In the genomic region with DNA sequence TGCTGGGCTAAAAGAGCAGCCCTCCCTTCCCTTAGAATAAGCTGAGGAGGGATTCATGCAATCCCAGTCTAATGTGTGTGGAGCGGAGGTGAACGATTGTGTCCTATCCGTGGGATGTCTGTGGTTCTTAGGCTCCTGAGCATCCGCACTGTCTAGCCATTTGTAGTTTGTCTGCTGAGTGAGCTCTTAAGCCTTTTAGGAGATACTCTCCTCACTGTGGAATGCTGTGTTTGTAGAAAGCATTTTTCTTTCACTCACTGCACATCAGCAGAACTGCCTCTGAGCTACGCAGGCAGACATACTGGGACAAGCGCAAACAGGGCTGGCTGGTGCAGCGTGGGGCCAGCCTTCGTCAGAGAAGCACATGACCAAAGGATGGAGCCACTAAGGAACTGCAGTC, we compare ENCODE assay signal across 9 mouse cellular contexts.
A peak's percentile ranks its signal among the peaks of the same experiment; 100 is the strongest.
DNase-seq lines count a peak whose midpoint lies in the region; ATAC-seq and TF ChIP-seq lines count a peak whose summit lies in the region.
"Had no signal": no experiment of that assay in that cellular context is flagged by ENCODE, and none has a peak within 500 bp of the region (broad histone marks: within the 10 kb centered on the region; RNA-seq: fewer than 3 reads in every experiment).

No protein-coding gene starts in this region.

- peak overlapping the region; percentile 40; the same call in 1 of the 2 replicates for H3K27ac ChIP-seq in left cerebral cortex, adult 2 months
- H3K27ac ChIP-seq in forebrain, embryonic 16.5 days (ENCODE audit: low read length) = peak overlapping the region; percentile 80
- H3K27ac ChIP-seq: liver, embryonic 15.5 days had no signal

- peak overlapping the region; percentile 41 for H3K4me2 ChIP-seq in forebrain, embryonic 16.5 days (ENCODE audit: low read length)
- H3K4me2 ChIP-seq: liver, embryonic 15.5 days had no signal

- 0 out of 2 replicates have a peak, but pooled peaks cover 6% of the 10 kb centered on the region for H3K4me1 ChIP-seq in forebrain, embryonic 16.5 days (replicated peaks; ENCODE audit: control insufficient read depth, insufficient read depth, low read length)
- H3K4me1 ChIP-seq: liver, embryonic 15.5 days had no signal

- intact Hi-C loops in left cerebral cortex, adult 2 months (cut with DNase I) = no loop called here
- intact Hi-C loops in left cerebral cortex, postnatal 36 days (cut with DNase I) = no loop called here
- intact Hi-C loops in heart, postnatal 14 days (cut with DNase I) = no loop called here

- H3K9ac ChIP-seq in forebrain, embryonic 16.5 days (replicated peaks; ENCODE audit: low read depth, low read length) = peak overlapping the region; percentile 1; the same call in 1 of the 2 replicates
- H3K9ac ChIP-seq: liver, embryonic 15.5 days had no signal

- no peak for TF ChIP-seq CTCF in left cerebral cortex, adult 2 months (IDR thresholded peaks at IDR 0.05)

- WGBS in forebrain, embryonic 16.5 days = 64% methylated on average over 8 of the region's 8 CpGs

- no peaks in the 10 kb centered on the region for H3K36me3 ChIP-seq in forebrain, embryonic 16.5 days (ENCODE audit: control insufficient read depth, insufficient read depth)
- H3K36me3 ChIP-seq: liver, embryonic 15.5 days had no signal

- DNase-seq in left cerebral cortex, adult 2 months (ENCODE audit: extremely low spot score in 1 of 2, low spot score in 2 of 2) = peak in 1 of 2 experiments; percentile 21
- DNase-seq in left cerebral cortex, postnatal 36 days (ENCODE audit: low spot score in 2 of 2) = no peak
- peak; percentile 37 for DNase-seq in brain, embryonic 18.5 days (ENCODE audit: low read depth, low spot score)
- peak; percentile 50 for DNase-seq in retina, embryonic 14.5 days (ENCODE audit: low spot score)
- no peak for DNase-seq in heart, postnatal 14 days
- DNase-seq in kidney, adult 11 months = no peak
- DNase-seq: kidney, adult 2 months had no signal

- no peaks in the 10 kb centered on the region for H3K27me3 ChIP-seq in forebrain, embryonic 16.5 days (replicated peaks; ENCODE audit: control insufficient read depth, insufficient read depth, low read length)
- H3K27me3 ChIP-seq: liver, embryonic 15.5 days had no signal

- no peaks in the 10 kb centered on the region for H3K9me3 ChIP-seq in forebrain, embryonic 16.5 days (ENCODE audit: control insufficient read depth, low read length)
- H3K9me3 ChIP-seq: liver, embryonic 15.5 days had no signal

- no peak overlapping the region for H3K4me3 ChIP-seq in left cerebral cortex, adult 2 months
- 0 out of 2 replicates have a peak overlapping the region, but pooled peaks have one; percentile 3 for H3K4me3 ChIP-seq in forebrain, embryonic 16.5 days (replicated peaks; ENCODE audit: low read length)
- H3K4me3 ChIP-seq: liver, embryonic 15.5 days had no signal

- peak; percentile 81 for ATAC-seq in forebrain, embryonic 16.5 days

Comparison
In these comparisons a context has a peak if more than half of its experiments do, and no peak if none do; other contexts are left out.
1. DNase-seq: peak in brain, embryonic 18.5 days (single experiment) and retina, embryonic 14.5 days (single experiment); none in left cerebral cortex, postnatal 36 days (0 of 2), heart, postnatal 14 days (0 of 2) and kidney, adult 11 months (single experiment).